Mouse (Mus musculus) brown adipose tissue, adult 24 weeks (tissue): Measurements from ENCODE around the gene Anapc11. TPM values are rescaled to one million over a fixed set of nuclear protein-coding genes. Genes with fewer than 3 reads are reported as not detected.

Source experiments
- H3K27ac ChIP-seq: fragments of 200-500 bp; replicated peaks from 2 replicates; pipeline ENCODE4 v1.5.1; 2012; ENCODE audit warnings: low read depth, mild to moderate bottlenecking, low read length
- H3K4me1 ChIP-seq: fragments of 200-500 bp; 2 replicates; pipeline ENCODE4 v1.6.1; 2012; ENCODE audit warnings: low read length, mixed read lengths; ENCODE audit not compliant: control insufficient read depth, insufficient read depth, insufficient read length
- H3K4me3 ChIP-seq: fragments of 200-500 bp; 2 replicates; pipeline ENCODE4 v1.5.1; 2012; ENCODE audit warnings: low read depth, mild to moderate bottlenecking, low read length, moderate library complexity; ENCODE audit not compliant: insufficient read depth
- polyA plus RNA-seq: library from polyadenylated mRNA; stranded (reverse); fragments of >200 nt; gene quantifications from 2 replicates; pipeline ENCODE4 v1.2.4, GENCODE M21; 2012; ENCODE audit not compliant: missing spikeins, insufficient read depth, insufficient read length

Gene Anapc11
- polyA plus RNA-seq, 1 experiment: 59.1 TPM

DNA sequence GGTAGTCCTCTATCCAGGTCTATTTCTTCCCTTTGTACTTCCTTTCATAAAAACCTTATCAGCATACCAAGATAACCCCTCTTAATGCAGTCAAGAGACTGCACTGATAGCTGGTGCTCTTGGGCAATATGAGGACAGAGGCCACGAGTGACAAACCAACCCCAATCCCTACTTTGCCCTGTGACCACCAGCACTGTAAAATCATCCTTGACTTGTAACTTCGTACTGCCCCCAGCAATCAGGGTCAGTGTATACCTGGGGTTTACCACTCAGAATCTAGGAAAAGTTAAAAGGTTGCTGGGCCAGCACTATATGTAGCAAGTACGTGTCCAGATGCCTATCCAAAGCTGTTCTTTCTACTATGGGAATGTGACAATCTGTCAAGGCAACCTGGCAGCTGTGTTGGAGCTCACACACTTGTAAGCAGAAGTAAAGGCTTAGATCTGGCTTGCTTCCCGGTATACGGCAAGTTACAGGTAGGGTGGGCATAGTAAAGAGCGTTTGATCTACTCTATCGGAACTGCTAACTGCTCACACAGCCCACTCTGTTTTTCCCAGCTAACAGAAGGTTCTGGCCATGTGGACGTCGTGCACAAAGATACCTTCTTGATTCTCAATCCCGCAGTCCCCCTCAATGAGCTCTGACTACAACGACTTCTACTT is 26.3 kb upstream of the Anapc11 start:
- Histone ChIP-seq H3K27ac (no peak overlapping the region), H3K4me1 (no peaks in the 10 kb centered on the region), H3K4me3 (peak overlapping the region; percentile 82)

DNA sequence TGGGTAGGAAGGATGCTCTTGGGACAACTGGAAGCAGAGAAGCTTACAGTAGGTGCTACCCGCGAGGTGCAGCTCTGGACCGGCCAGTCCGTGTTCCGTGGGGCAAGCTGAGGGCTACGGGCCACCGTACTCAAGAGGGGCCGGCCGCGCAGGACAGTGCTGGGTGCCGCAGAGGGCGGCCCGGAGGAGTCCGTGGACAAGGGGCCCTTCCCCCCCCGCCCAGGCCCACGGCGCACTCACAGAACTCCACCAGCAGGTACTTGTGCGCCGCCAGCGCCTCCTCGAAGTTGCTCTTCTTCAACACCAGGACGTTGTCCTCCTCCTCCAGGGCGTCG is 25.8 kb upstream of the Anapc11 start:
- Histone ChIP-seq H3K4me3 (peak overlapping the region; percentile 82), H3K27ac (peak overlapping the region; percentile 46), H3K4me1 (no peaks in the 10 kb centered on the region)

DNA sequence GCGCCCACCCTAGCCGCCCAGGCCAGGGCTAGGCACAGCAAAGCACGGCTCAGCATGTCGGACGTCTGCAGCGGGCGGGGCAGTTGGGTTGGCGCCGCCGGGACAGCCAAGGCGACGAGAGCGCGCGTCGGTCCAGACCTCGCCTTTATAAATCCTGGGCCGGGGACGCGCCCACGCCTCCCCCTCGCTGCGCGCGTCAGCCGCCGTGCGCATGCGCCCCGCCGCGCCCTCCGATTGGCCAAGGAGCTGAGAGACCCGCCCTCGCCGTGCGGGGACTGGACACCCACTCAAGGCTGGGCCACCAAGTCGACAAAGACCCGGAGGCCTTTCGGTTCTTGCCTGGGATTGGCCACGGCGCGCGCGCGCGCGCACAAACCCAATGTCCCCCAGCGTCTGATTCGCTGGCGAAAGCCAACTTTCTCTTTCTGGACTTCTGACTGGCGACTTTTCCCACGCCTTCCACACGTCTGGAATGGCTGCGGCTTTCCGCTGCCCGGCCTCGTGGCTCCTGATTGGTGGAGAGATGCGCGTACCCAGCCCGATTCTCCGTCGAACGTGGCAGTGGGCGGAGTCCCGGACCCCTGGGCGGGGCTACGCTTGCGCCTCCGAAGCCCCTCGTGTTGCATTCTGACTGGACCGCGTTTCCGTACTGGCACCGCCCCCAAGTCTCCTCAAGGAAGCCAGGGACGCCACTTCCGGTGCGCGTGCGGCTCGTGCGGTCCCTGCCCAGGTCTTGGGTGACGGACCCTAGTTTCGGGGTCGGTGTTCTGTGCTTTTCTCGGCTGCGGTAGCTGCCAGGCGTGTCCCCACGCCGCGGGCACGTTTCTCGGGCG is 25.3 kb upstream of the Anapc11 start, which contains the start of gene P4hb:
TSS of gene P4hb (minus strand) at position 502 of the 833 bp plus-strand sequence.
- H3K27ac ChIP-seq: peak within 1 kb of the TSS; percentile 84
- peak within 1 kb of the TSS; percentile 82 for H3K4me3 ChIP-seq
- no peaks in the 10 kb centered on the region for H3K4me1 ChIP-seq

DNA sequence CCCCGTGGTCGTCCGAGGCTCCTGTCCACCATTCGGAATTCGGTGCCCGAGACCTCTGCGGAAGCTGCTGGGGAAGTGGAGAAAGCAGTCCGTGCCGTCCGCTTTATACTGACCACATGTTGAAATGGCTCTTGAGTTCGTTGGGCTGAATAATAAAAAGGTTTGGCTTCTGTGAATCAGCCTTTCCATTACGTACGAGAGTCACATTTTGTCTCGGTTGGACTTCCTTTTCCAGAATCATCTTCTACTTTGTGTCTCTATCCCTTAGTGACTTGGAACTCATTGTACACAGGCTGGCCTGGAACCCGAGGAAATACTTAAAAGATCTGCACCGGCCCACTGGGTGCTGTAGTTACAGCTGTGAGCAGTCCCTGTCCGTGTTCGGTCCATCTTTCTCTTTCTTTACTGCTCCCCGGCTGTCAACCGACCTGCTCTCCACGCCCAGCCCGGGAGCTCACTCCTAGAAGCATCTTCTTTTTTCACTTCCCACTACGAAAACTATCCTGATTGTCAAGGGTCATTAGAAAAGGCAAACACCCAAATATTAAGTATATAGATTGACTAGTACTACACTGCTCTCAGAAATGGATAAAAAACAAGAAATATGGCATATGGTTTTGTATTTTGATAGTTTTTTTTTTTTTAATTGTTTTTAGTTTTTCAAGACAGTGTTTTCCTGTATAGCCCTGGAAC is 24.5 kb upstream of the Anapc11 start:
- Histone ChIP-seq H3K4me1 (no peaks in the 10 kb centered on the region), H3K27ac (peak overlapping the region; percentile 84), H3K4me3 (peak overlapping the region; percentile 77)

DNA sequence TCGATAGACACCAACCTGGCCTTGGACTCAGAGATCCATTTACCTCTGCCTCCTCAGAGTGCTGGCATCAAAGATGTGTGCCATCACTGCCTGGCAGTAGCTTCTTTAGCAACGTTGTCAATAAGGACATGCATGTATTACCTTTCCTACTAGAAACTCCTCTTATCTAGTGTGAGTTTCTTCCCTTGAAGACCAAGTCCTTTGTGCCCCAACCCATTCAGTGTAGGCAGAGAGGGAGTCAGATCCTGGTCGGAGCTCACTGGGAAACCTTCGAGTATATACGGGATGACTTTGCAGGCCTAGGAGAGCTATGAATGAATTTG is 24.0 kb upstream of the Anapc11 start:
- Histone ChIP-seq H3K4me3 (0 out of 2 replicates have a peak overlapping the region, but pooled peaks have one; percentile 2), H3K4me1 (no peaks in the 10 kb centered on the region), H3K27ac (no peak overlapping the region)

GRCm38 (mm10) chr11:120575046-120575445 is 23.2 kb upstream of the Anapc11 start:
- no peak overlapping the region for H3K27ac ChIP-seq
- 0 out of 2 replicates have a peak, but pooled peaks cover under 1% of the 10 kb centered on the region for H3K4me1 ChIP-seq
- no peak overlapping the region for H3K4me3 ChIP-seq

DNA sequence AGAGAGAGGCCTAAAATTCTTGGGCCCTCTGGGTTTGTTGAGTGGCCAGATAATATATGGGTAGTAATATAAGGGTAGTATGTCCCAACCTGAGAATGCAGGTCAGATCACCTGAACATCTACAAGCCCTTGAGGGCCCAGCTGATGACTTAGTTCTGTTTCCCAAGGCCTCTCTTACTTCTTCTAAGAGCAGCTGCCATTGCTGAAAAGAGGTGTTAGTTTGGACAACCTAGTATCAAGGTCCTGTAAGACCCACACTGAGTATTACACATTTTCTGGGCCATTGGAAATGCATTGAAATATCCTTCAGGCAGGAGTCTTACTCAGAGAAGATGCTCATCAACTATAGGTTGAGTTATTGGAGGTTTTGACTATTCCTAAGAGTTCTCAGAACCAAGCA is 22.3 kb upstream of the Anapc11 start:
- H3K27ac ChIP-seq: no peak overlapping the region
- no peak overlapping the region for H3K4me3 ChIP-seq
- H3K4me1 ChIP-seq: 0 out of 2 replicates have a peak, but pooled peaks cover 3% of the 10 kb centered on the region

DNA sequence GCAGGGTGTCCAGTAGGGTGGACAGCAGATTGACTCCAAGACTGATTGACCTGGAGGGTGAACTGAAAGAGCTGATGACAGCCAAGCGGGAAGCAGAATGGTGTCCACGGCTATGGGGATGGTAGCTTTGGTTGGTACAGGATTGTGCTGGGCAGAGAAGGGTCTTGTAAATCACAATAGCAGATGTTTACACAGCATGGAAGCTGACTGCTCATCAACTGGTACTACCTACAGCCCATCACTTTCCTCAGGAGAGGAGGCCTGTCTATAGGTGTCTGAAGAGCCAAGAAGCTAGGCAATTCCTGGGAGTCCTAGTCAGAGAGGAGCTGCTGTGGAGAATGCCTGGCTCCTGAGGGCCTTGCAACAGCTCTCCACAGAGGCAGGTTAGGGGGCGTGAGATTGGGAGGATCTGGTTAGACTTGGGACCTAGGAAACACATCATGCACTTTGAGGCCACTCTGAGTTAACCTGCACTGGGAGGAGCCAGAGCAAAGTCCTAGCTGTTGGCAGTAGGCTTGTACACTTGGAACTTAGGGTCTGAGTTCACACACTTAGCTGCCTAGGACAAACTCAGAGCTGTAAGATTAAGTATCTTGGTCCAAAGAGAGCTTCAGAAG is 21.7 kb upstream of the Anapc11 start:
- Histone ChIP-seq H3K4me1 (0 out of 2 replicates have a peak, but pooled peaks cover 3% of the 10 kb centered on the region), H3K4me3 (no peak overlapping the region), H3K27ac (no peak overlapping the region)

DNA sequence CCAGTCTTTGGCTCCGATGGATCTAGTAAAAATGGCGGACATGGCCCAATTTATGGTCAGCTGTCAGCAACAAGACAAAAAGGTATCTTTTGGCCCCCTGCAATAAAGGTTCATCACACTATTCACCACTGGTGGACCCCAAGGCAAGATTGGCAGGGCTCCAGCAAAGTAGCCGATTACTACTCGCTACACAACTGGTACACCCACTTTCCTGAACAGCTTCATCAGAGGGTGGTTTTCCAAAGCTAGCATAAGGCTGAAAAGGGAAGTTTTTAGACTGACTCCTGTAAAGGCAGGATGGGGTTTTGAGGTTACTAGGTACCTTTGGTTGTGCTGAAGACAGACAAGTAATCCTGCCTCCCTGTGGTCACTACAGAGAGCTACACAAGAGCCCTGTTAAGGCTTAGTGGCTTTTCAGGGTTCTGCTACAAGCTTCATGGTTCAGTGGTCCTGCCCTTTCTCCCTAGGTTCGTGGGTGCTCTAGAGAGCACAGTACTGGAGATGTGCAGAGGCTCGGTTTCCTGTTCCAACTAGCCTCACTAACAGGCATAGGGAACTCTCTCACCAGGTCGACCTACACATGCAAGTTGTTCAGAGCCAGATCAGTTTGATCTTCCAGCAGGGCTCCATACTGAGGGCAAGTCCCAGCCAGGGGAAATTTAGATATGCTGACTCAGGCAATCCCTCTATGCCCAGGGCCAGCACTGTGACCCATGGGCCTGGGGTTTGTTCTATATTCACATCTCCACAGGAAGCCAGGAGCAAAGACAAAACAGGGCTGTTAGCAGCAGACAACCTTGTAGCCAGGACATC is 20.8 kb upstream of the Anapc11 start:
- no peak overlapping the region for H3K27ac ChIP-seq
- 0 out of 2 replicates have a peak, but pooled peaks cover 3% of the 10 kb centered on the region for H3K4me1 ChIP-seq
- no peak overlapping the region for H3K4me3 ChIP-seq

DNA sequence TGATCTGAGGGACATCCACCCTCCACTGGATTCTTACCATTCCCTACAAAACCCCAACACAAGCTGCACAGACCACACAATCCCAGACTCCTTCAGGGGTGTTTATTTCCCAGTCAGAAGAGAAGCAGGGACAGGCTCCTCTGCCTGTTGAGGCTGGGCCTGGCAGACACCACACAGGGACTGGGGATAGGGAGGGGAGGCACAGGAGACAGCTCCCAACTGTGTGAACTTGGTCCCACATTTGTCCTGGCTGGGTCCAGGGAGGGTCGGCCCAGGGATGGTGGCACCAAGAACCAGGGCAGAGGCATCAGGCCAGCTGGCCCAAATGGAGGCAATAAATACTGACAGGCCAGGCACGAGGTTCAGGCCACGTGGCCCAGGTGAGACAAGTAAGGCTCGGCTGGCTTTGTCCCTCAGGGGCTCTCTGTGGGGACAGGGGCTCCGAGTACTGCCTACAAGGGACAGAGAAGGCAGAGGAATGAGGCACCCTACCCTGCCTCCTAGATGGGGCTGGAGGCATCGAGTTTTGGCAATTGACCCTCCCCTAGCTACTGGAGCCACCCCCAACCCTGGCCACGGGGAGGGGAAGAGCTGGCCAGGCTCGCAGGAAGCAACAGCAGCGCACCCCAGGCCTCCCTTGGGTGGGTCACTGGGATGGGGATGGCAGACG is 20.1 kb upstream of the Anapc11 start:
- Histone ChIP-seq H3K4me1 (0 out of 2 replicates have a peak, but pooled peaks cover 3% of the 10 kb centered on the region), H3K27ac (no peak overlapping the region), H3K4me3 (no peak overlapping the region)

DNA sequence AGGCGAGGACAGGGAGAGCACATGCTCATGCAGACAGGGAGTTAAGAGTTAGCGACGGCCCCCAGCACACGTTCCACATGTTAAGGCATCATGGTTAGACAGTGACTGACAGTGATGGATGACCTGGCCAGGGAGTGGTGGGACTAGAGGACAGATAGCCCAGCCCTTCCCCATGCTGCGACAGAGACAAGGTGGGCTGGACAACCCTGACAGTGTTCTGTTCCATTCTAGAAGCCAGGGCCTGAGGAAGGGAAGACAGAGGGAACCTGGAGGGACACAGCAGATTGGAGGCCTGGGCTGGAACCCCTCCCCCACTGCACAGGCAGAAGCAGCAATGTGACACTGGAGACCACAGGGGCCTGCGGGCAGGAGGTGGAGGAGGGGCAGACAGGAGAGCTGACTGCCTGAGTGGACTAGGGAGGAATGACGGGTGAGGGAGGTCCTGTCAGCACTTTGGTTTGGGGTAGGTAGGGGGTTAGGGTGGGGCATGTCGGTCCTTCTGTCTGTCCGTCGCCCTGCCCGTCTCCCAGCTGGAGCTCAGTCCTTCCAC is 19.5 kb upstream of the Anapc11 start:
- H3K27ac ChIP-seq: no peak overlapping the region
- 0 out of 2 replicates have a peak, but pooled peaks cover 3% of the 10 kb centered on the region for H3K4me1 ChIP-seq
- no peak overlapping the region for H3K4me3 ChIP-seq

DNA sequence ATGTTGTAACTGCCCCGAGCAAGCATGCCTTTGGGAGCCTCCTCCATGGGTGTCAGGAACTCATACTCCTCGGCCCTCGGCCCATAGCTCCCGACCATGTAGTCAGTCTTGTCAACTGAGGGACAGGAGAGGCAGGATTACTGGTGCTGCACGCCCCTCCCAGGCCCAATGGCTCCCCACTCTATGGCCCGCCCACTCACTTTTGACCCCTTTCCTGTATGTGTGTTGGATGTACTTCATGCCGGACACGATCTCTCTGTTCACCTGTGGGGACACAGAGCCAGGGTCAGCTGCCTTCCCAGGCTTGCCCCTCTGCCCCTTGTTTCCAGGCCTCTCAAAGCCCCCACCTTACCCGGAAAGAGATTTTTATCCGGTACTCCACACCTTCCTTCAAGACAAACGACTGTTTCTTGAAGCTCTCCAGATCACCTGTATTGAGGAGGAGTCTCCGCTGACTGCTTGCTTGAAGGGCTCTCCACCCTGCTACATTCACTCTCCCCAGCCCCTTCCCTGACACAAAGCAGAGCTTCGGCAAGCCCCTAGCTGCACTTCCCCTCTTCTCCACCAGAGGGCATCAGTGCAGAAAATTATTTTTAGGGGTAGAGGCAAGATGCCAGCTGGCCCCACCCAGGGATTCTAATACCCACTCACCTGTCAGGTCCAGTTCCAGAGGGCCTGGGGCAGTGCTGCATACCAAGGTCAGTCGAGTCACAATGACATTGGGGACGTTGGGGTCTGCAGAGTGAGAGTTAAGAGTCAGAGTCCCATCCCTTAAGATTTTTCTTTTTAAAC is 18.7 kb upstream of the Anapc11 start:
- H3K27ac ChIP-seq: no peak overlapping the region
- 0 out of 2 replicates have a peak, but pooled peaks cover 3% of the 10 kb centered on the region for H3K4me1 ChIP-seq
- H3K4me3 ChIP-seq: peak overlapping the region; percentile 97

GRCm38 (mm10) chr11:120580190-120580589 is 18.0 kb upstream of the Anapc11 start:
- peak overlapping the region; percentile 97 for H3K4me3 ChIP-seq
- peak overlapping the region; percentile 93; the same call in 1 of the 2 replicates for H3K27ac ChIP-seq
- H3K4me1 ChIP-seq: 0 out of 2 replicates have a peak, but pooled peaks cover 3% of the 10 kb centered on the region
